Mouse (Mus musculus) naive thymus-derived CD4-positive, alpha-beta T cell, adult 5 months (primary cell): ENCODE results near the gene Vmn1r204. TPM values are rescaled to one million over a fixed set of nuclear protein-coding genes. Genes with fewer than 3 reads are reported as not detected.

Experiments
- polyA plus RNA-seq: library from polyadenylated mRNA; unstranded; fragments of 100-300 nt; shearing (Covaris generic); gene quantifications from one replicate; pipeline ENCODE4 v1.2.1, GENCODE M21; 2017

Gene Vmn1r204
- polyA plus RNA-seq = not detected

GRCm38 (mm10) chr13:22552898-22553297 is at the start of gene Vmn1r204:
Gene Vmn1r204, plus strand, starts transcription at chr13:22553198.

GRCm38 (mm10) chr13:22505281-22505680 is 47.7 kb upstream of the Vmn1r204 start, which contains the start of gene Vmn1r202:
Gene Vmn1r202, minus strand, starts transcription at chr13:22505381.

DNA sequence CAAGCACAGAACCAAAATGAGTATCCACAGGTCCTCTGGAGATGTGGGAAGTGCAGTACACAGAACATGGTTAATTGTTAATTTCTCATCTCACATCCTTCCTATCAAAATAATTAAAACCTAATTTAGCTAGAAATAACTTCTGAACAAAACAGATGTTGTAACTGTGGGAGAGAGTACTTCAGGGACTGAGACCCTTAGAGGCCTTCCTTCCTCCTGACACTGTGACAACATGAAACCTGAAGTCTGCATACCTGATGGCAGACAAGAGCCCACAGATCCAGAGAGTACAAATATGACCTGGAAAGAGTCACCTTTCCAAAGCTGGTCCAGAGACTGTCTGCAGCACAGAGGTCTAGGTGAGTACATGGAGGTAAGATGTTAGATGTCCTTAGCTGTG is 35.2 kb upstream of the Vmn1r204 start, which contains the start of gene Vmn1r203:
TSS of gene Vmn1r203 (plus strand) at position 301 of the 400 bp plus-strand sequence.

GRCm38 (mm10) chr13:22592900-22593299 is 39.9 kb downstream of the Vmn1r204 start, which contains the start of gene Vmn1r205:
Gene Vmn1r205, minus strand, starts transcription at chr13:22593000.

Other genes starting within 250 kb of the Vmn1r204 start
- not detected for gene Vmn1r197, start 228.6 kb upstream of the Vmn1r204 start, polyA plus RNA-seq
- gene Vmn1r198, start 202.8 kb upstream of the Vmn1r204 start, polyA plus RNA-seq = not detected
- gene Vmn1r199, start 173.4 kb upstream of the Vmn1r204 start, polyA plus RNA-seq = not detected
- not detected for gene Vmn1r200, start 162.8 kb upstream of the Vmn1r204 start, polyA plus RNA-seq
- not detected for gene Vmn1r201, start 81.3 kb upstream of the Vmn1r204 start, polyA plus RNA-seq
- not detected for gene Vmn1r202, start 47.8 kb upstream of the Vmn1r204 start, polyA plus RNA-seq
- gene Vmn1r203, start 35.1 kb upstream of the Vmn1r204 start, polyA plus RNA-seq = 0.09 TPM
- not detected for gene Vmn1r205, start 39.8 kb downstream of the Vmn1r204 start, polyA plus RNA-seq
- gene Vmn1r206, start 71.1 kb downstream of the Vmn1r204 start, polyA plus RNA-seq = not detected
- gene Vmn1r207-ps, start 176.4 kb downstream of the Vmn1r204 start, polyA plus RNA-seq = not detected
- gene Vmn1r208, start 224.2 kb downstream of the Vmn1r204 start, polyA plus RNA-seq = 0.25 TPM